Mouse (Mus musculus): ENCODE data around the gene Jmy.

- TF ChIP-seq CTCF (conservative IDR thresholded peaks at IDR 0.05; ENCODE audit: low read length) = no peak
- TF ChIP-seq POU5F1 (IDR thresholded peaks at IDR 0.05; ENCODE audit: borderline replicate concordance, low read length) = no peak
- no peak for TF ChIP-seq NANOG (IDR thresholded peaks at IDR 0.05; ENCODE audit: borderline replicate concordance, low read length)
Observed at GRCm38 (mm10) chr13:93453275-93453674, 46.3 kb downstream of the Jmy start.
